Mouse (Mus musculus) heart, adult 8-10 months (tissue): ENCODE measurements around the gene Lrrc28. TPM values are rescaled to one million over a fixed set of nuclear protein-coding genes. Genes with fewer than 3 reads are reported as not detected.

Experiments
- DNase-seq: peaks from one replicate; pipeline ENCODE4 v3.0.0; 2022; ENCODE audit warnings: low spot score
- total RNA-seq, 4 experiments: library from RNA; stranded (reverse); gene quantifications; 2 replicates each; pipeline ENCODE4 v1.2.4; 2022

The Lrrc28 gene
- total RNA-seq, 4 experiments from 2014 or later = 13.5 to 19.6 (median 17.2) TPM

DNA sequence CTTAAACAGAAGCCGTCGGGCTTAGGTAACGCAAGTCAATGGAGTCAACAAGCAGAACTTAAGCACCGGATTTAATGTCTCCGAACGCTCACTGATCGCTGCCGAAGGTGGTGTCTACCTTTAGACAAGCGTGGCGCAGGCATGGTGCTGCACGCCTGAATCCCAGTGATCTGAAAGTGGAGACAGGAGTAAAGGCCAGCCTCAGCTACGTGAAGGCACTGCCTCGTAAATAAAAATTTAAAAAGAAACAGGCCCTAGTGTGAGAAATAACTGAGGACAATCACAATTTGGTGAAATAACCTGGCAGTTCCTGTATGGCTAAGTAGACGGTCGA is 580 bp upstream of the Lrrc28 start:
- DNase-seq = no peak

DNA sequence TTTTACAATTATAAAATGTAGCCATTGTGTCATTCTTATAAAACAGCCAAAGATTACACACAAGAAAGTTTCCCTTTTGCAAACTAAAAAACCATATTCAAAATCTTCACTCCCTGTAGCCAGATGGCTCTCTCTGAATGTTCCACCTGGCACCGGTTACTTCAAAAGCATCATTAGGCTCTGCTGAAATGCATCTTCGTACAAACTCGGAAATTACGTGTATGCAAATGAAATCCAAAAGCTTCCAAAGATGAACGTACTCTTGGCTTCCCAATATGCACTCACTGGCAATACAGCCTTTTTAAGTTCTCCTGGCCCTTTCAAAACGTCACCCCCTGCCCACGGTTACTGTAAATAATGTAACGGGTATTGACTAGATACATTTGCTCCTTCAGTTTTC is 777 bp downstream of the Lrrc28 start:
- DNase-seq = no peak

DNA sequence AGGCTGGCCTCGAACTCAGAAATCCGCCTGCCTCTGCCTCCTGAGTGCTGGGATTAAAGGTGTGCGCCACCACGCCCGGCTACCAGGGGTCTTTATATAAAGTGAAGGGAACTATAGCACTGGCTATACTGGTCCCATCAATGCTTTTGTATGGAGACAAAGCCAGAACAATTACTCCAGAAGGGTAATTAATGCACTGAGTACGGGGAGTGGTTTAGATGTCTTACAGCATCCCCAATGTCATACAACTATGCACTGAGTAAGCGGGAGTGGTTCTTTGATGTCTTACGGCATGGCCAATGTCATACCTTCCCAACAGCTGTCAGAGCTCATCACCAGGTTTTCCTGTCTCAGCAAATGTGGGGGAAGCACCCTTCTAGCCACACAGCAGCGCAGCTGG is 2.1 kb downstream of the Lrrc28 start:
- no peak for DNase-seq

DNA sequence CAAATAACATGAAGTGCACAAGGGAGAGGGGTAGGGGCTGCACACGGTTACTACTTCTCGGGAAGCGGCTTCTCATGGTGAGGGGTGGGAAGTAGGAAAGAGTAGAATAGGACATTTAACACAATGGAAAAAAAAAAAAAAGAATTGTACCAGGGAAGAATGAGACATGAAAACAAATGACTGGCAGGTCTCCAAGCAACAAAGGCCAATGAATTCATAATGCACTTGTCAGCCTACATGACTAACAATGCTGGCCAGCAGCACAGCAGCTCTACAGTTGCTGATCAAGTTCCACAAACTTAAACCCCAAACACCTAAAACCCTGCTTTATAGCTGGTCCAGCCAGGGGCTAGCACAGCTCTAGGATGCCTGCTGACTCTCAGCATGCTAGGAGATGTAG is 6.1 kb downstream of the Lrrc28 start:
- no peak for DNase-seq

DNA sequence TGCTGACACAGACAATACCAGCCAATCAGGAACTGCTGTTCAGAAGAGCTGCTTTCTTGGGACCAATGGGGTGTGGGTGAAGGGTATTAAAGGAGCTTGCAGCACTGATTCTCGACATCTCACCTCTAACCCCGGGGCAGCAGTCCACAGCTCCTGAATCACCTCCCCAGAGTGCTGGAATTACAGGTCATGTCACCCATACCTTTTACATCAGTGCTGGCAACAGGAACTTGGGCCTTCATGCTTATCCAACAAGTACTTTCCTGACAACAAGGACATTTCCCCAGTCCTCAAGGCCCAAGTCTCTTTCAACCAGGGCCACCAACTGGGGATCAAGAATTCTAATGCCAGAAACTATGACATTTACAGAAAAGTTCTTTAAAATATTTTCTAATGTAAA is 8.9 kb downstream of the Lrrc28 start:
- DNase-seq = no peak

DNA sequence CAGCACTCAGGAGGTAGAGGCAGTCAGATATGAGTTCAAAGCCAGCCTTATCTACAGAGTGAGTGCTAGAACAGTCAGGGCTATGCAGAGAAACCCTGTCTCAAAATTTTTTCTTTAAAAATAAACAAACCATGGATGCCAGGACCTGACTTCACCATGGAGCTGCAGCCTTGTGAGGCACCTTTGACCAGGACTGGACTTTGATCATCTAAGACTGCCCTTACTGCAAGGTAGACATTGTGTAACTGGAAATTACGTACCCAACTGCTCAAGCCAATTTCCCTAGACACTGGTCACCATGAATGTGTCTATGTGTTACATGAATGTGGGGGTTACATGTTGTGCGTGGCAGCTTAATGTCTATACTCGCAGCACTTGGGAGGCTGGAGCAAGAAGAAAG is 10.9 kb downstream of the Lrrc28 start:
- no peak for DNase-seq

DNA sequence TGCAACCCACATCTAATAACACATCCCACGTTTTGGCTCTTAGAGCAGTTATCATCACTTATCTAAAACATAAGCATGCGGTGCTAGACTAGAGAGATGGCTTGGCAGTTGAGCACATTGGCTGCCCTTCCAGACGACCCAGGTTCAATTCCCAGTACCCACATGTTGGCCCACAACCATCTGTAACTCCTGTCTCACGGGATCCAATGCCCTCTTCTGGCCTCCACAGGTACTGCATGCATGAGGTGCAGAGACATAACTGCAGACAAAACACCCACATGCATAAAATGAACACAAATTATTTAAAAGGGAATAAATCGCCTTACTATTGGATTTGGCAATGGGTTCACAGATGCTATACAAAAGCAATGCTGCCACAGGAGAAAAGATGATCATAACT is 12.7 kb downstream of the Lrrc28 start:
- no peak for DNase-seq

DNA sequence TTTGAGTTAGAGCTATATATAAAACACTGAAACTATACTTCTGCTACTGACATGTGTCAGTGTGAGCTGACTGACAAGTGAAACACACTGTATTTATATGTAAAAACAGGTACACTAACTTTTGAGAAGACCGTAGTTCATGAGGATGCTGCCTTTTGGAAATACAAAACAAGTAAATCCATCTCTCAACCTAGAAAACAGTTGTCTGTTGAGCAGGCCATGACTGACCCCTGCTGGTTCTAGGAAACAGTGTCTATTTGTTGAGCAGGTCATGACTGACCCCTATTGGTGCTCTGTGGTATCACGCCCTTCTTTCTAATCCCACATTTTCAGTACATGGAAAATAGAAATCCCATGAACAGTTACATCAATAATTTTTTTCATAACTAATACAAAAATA is 14.3 kb downstream of the Lrrc28 start:
- DNase-seq = peak; percentile 88

DNA sequence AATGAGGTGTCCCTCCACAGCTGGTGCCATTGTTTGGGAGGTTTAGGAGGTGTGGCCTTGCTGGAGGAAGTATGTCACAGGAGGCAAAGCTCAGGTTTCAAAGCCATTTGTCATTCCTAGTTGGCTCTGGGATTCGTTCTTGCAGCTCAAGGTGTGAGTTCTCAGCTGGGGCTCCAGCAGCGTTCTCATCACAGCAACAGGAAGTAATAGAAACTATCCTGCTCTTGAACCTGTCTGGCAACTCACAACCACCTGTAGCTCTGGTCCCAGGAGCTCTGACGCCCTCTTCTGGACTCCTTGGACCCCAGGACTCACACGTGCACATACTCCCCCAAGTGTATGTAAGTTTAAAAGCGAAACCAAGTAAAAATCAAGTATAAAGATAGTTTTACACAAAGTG is 15.4 kb downstream of the Lrrc28 start:
- DNase-seq = no peak

DNA sequence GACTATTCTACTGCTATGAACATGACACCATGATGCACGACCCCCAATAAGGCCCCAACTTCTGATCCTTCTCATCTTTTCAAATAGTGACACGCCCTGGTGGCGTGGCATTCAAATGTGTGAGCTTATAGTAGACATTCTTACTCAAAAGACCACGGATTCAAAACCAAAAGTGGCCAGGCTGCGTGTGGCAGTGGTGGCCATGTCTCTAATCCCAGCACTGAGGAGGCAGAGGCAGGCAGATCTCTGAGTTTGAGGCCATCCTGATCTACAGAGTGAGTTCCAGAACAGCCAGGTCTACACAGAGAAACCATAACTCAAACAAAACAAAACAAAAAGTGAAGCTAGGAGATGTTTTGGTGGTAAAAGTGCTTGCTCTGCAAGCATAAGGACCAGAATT is 18.4 kb downstream of the Lrrc28 start:
- no peak for DNase-seq

DNA sequence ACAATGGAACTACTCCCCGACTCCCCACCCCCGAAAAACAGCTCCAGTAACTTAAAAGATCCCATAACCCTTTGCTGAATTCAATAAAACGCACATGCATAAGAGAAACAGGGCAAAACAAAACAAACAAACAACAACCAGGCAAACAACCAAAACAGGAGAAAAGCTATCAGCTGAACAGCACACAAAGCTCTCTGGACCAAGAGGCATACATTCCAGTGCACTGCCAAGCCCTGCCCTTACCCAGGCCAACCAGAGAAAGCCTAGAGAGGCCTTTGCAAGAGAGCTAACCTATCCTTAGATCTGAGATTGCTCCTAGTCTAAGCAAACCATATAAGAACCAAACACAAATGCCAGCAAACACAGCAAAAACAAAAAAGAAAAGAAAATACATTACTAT is 22.9 kb downstream of the Lrrc28 start:
- no peak for DNase-seq

DNA sequence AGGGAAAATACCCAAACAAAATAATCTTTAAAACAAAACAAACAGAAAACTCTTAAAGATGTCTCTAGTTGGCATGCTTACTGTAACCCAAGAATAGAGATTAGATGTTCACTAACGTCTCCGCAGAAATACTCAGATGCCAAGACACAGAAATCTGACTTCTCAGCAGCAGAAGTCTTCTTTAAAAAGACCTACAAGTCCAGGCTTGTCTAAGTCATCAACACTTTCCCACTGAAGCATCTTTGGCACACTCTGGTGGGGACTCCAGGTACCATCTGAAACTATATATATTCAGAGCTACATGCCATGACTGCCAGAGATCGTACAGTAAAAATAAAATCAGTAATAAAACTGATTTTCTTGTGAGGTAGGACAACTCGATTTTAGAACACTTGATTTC is 25.2 kb downstream of the Lrrc28 start:
- no peak for DNase-seq

DNA sequence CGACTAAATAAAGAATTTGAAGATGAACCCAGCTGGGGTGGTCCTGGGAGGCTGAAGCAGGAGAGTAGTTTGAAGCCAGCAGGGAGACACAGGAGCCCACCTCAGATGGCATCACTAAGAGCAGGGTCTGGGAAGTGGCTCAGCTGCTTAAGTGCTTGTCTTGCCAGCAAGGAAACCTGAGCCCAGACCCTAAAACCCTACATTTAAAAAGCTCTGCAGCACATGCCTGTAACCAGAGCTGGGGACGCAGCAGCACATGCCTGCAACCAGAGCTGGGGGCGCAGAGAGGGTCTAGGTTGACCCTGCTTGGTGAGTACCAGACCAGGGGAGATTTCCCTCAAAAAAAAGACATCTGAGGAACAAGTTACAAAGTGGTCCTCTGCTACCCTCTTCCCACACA is 26.8 kb downstream of the Lrrc28 start:
- no peak for DNase-seq

DNA sequence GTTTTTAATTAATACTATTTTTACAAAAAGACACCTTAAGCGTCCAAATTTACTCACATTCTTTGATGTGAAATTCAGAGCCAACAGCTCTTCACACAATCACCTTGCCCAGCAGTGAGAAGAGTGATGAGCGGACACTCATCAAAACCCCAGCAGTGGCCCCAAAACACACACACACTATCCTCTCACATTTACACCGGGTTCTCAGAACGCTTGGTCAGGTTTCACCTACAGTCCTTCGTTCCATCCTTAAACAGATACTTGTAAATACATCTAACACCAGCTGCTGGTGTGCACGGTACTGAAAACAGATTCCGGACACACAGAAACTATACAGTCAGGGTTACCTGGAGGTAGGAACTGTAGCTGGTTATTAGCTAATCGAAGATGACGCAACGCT is 27.4 kb downstream of the Lrrc28 start:
- no peak for DNase-seq

DNA sequence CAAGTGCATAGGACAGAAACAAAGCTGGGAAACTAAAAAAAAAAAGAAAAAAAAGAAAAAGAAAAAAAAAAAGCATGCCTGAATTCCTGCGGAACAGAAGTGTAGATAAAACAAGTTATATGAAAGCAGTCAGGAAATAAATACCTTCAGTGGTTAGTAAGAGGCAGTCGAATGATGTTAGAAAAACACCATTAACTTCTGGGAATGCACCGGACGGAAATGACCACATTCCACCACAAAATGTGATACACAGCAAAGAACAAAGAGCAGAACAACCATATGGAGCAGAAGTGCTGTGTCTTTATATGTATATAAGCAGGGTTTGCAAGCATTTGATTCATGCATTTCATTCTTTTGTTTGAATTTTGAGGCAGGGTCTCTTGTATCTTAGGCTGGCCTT is 28.2 kb downstream of the Lrrc28 start:
- DNase-seq = no peak

DNA sequence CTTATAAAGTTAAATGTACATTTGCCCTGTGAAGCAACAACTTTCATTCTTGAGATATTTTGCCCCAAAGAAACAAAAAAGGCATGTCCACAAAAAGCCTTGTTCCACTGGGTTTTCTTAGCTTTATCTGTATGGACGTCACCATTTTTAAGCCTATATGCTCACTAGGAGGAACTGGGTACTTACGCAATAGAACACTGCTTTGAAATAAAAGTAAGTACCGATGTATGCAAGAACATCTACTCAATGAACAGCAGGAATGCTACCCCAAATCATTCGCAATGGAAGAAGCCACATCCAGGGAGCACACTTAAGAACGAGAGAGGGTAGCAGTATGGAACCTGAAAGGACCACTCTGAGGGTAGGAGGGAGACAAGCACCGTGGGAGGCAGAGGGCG is 30.6 kb downstream of the Lrrc28 start:
- DNase-seq = no peak

DNA sequence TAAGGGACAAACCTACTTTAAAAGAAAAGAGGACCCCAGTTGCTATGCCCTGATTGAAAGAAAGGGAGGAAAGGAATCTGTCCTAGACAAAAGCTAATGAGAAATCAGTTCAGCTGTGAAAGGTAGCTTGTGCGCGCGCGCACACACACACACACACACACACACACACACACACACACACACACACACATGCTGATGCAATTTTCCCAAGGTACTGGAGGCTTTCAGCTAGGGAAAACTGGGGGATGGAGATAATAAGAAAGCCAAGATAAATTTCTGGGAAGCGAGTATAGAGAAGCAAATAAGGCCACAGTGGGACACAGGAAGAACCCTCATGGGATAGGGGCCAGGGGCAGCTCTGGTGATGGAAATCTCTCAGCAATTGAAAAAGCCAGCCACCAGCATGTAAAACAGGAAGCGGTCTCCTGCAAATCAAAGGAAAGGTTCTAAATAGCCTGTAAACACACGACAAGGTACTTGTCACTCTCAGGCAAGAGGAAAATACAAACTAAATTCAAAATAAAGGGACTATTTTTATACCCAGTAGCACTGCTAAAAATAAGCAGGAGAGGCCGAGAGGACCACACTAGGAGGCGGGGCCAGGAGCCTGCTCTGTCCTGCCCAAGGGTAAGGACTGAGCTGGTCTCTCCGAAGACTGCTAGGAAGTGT is 31.1 kb downstream of the Lrrc28 start:
- peak; percentile 61 for DNase-seq

DNA sequence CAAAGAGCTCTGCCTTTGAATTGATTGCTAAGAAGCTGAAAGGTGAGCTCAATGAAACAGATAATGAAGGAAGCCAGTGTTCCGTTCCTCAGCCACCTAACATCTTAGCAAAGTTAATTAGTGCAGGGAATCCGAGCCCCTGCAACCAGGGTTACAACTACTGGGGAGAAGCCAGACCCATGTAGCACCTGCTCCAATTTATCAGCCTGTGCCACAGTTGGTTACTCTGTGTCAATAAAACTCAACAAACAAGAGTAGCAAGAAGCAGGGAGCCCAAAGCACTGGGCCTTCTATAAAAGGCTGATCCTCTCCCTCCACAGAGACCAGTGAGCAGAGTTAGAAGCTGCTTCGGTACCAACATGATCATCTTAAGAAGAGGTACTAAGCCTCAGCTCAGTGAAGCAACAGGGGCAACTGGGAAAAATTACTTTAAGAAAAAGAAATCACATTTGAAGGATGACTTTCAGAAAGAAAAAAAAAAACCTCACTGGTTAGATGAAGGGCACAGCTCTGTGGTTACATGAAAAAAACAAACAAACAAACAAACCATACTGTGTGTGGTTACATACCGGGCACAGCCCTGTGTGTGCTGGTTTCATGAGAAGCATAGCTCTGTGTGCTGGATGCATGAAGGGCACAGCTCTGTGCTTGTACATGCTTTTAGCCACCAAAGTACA is 36.6 kb downstream of the Lrrc28 start:
- DNase-seq = no peak

DNA sequence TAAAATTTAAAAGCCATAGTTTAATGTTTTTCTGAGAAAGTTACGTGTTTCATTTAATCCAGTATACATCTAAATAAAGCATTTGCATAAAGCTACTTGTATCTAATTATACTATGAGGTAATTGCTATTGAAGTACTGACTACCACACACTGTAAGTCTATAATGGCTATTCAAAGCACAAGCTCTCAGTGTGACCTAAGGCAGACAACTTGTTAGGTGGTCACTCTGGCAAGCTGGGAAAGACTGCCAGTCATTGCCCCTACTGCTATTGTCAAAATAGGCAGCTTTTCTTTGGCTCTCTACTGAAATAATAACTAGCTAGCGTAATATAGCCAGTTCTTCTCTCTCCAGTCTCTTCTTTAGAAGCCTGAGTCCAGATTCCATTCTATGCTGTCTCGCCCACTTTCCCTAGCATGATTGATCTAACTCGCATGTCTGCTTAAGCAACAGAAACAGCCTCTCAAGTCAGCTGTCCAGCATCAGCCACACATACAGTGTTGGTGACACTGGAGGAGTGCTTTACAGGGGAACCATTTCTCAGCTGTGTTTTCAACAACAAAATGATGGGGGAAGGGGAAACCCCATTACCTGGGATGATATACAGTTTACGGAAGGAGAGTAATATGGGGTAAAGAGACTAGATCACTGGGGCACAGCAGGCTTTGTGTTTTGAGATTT is 37.3 kb downstream of the Lrrc28 start:
- no peak for DNase-seq

DNA sequence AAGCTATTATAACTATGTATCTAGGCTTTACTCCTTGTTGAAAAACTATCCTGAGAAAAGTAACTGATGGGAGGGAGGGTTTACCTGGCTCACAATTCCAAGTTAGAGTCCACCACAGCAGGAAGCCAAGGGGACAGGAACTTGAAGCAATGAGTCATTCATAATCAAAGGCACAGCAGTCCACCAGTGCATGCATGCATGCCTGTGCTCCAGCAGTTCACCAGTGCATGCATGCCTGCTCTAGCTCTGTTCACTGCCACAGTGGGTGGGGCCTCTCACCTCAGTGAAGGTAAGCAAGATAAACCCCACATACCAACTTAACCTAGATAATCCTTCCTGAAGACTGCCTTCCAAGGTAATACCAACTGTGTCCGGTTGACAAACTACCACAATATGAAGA is 38.8 kb downstream of the Lrrc28 start:
- no peak for DNase-seq

DNA sequence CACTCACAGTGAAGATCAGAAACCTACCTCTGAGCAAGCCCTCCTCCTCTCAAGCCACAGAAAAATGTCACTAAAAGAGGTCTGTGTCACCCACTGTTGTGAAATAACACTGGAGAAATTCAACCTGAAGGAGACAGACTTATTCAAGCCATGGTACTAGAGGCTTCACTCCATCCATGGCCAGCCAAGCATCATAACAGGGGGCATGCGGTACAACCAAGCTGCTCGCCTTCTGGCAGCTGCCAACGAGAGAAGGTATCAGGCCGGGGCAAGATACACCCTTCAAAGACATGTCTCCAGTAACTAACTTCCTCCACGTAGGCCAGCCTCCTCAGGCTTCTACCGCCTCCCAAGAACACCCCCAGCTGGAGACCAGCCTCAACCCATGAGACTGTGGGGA is 40.0 kb downstream of the Lrrc28 start:
- DNase-seq = no peak

DNA sequence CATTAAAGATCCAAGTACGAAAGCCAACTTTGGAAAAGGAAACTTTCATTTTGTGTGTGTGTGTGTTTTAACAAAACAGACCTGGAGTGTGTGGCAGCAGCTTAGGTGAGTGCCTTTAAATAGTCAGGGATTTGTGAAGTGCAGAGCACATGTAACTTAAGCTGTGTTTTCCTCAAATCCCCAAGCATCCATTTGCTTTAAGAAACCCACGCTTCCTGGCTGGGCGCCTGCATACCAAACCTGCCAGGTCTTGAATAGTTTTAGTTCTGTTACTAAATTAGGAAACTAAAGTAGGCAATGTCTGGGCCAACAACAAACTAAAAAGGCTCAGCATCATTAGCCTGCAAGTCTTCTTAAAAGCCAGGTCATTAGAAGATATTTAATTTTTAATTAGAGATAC is 47.0 kb downstream of the Lrrc28 start:
- no peak for DNase-seq

DNA sequence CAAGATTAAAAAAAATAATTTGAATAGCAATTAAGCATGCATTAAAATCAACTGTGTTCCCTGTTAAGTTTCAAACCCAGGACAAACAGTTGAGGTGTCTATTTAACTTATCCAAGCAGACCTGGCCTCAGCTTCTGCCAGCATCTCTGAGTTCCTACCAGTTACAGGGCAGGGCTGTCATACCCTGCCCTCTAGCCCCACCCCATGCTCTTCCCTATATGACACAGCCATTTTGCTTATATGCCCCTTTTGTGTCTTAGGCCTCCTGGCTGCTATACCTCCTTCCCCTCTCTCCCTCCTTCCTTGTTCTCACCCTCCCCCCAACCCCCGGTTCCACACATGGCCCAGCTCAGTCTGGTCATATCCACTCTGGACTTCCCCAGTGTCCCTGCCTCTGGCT is 48.1 kb downstream of the Lrrc28 start:
- DNase-seq = no peak
